Mouse (Mus musculus): ENCODE results near the gene Nt5c2. TPM values are rescaled to one million over a fixed set of nuclear protein-coding genes. Genes with fewer than 3 reads are reported as not detected.
"Not testable (repeated sequence)": the region's sequence is repeated elsewhere in the genome, so short reads cannot be mapped to it uniquely, and the experiment has no call there.

The Nt5c2 gene
- total RNA-seq, 2 experiments from 2014 or later = 80.9 to 84.4 TPM

DNA sequence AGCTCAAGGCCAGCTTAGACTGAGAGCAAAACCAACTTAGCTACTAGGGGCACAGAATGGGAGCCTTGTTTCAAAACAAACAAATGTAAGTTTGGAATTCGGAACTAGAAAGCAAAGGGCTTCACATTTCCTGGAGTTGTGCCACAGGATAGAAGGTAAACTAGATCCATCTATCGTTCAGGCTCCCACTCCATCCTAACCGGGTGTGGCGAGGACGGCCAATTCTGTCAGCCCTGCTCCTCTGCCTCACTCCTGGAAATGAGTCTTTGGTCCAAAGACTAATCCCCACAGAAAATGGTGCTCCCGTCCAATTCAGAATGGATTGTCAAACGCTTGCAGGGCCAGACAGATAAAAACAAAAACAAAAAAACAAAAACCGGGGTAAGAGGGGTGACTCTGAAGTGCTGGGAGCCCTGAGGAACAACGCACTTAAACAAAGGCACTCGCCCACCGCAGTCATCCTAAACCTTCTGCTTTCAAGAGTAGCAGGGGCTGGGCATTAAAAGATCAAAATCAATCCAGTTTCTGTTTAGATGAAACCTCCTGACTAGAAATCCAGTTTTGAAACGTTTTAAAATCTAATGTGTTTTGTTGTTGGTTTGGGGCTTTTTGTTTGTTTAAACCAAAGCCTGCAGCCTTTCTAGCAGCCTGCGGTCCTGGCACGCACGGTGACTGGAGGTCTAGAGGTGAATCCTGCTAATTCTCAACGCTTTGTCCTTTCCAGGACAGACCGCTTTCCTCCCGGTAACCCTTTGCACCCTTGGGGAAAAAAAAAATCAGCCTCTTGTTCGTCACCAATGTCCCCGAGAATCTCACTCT lies 1.4 kb downstream of the Nt5c2 start:
- Histone ChIP-seq H3K4me3 (peak overlapping the region; percentile 81), H3K27ac (peak overlapping the region; percentile 99)
- TF ChIP-seq CTCF (conservative IDR thresholded peaks at IDR 0.05) = no peak
- DNase-seq (ENCODE audit: low spot score in 2 of 2) = no peak

DNA sequence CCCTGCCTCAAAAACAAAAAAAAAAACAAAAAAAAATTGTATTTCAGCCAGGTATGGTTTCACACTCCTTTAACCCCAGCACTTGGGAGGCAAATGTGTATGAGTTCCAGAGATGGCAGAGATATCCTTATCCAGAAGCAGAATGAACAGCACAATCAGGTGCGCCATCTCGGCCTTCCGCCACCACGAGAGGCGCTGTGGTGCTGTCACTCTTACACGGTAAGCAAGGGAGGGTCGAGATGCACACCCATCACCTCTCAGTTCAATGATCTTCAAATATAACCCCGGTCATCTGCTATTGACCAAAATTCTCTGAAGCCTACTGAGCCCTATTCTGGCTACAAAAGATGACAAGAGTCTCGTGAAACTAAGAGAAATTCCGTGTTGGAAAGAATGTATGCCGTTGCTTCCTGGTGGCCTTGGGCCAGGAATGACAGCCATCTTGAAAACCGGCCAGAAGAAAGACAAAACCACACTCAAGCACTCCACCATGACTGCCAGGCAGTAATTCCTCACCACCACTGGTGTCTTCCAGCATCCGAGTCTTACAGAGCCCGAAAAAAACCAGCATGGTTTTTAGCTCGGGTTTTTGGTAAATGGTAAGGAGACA lies 2.3 kb downstream of the Nt5c2 start:
- Histone ChIP-seq H3K4me3 (peak overlapping the region; percentile 81; the same call in 1 of the 2 replicates), H3K27ac (no peak overlapping the region)
- no peak for DNase-seq (ENCODE audit: low spot score in 2 of 2)
- TF ChIP-seq CTCF (conservative IDR thresholded peaks at IDR 0.05) = no peak

- no peak for DNase-seq (ENCODE audit: low spot score in 2 of 2)
- H3K4me3 ChIP-seq = no peak overlapping the region
- no peak overlapping the region for H3K27ac ChIP-seq
- TF ChIP-seq CTCF (conservative IDR thresholded peaks at IDR 0.05) = no peak
These were observed 5.0 kb downstream of the Nt5c2 start for GRCm38 (mm10) chr19:47009943-47010342.

- no peak overlapping the region for H3K4me3 ChIP-seq
- no peak for DNase-seq (ENCODE audit: low spot score in 2 of 2)
- H3K27ac ChIP-seq = no peak overlapping the region
- no peak for TF ChIP-seq CTCF (conservative IDR thresholded peaks at IDR 0.05)
These were observed 5.5 kb downstream of the Nt5c2 start for GRCm38 (mm10) chr19:47009420-47009819.

DNA sequence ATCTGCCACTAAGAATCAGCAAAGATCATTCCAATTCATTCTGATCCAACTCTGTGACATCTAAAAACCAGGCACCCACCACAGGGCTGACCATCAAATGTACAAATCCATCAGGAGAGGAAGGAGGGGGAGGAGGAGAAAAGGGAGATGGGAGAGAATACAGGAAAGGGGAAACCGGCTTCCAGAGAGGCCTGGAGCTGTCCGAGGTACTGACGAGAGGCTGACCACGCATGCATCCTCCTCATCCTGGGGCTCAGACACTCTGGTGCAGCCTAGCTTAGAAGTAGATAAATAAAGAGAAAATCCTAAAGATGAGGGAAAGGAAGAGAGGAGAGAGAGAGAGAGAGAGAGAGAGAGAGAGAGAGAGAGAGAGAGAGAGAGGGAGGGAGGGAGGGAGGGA lies 8.6 kb downstream of the Nt5c2 start:
- no peak for TF ChIP-seq CTCF (conservative IDR thresholded peaks at IDR 0.05)
- H3K4me3 ChIP-seq = no peak overlapping the region
- H3K27ac ChIP-seq = no peak overlapping the region
- no peak for DNase-seq (ENCODE audit: low spot score in 2 of 2)

GRCm38 (mm10) chr19:47005873-47006272 lies 9.1 kb downstream of the Nt5c2 start:
- Histone ChIP-seq H3K4me3 (no peak overlapping the region), H3K27ac (no peak overlapping the region)
- TF ChIP-seq CTCF (conservative IDR thresholded peaks at IDR 0.05) = no peak
- DNase-seq (ENCODE audit: low spot score in 2 of 2) = no peak

GRCm38 (mm10) chr19:47003742-47004511 lies 11.0 kb downstream of the Nt5c2 start:
- no peak for TF ChIP-seq CTCF (conservative IDR thresholded peaks at IDR 0.05)
- DNase-seq (ENCODE audit: low spot score in 2 of 2) = no peak
- Histone ChIP-seq H3K27ac (no peak overlapping the region), H3K4me3 (no peak overlapping the region)

GRCm38 (mm10) chr19:47000357-47000756 lies 14.6 kb downstream of the Nt5c2 start:
- H3K27ac ChIP-seq; H3K4me3 ChIP-seq; DNase-seq (ENCODE audit: low spot score in 2 of 2): not testable (repeated sequence)

GRCm38 (mm10) chr19:46999753-47000152 lies 15.2 kb downstream of the Nt5c2 start:
- DNase-seq (ENCODE audit: low spot score in 2 of 2) = no peak
- Histone ChIP-seq H3K27ac (no peak overlapping the region), H3K4me3 (no peak overlapping the region)
- TF ChIP-seq CTCF (conservative IDR thresholded peaks at IDR 0.05) = no peak

DNA sequence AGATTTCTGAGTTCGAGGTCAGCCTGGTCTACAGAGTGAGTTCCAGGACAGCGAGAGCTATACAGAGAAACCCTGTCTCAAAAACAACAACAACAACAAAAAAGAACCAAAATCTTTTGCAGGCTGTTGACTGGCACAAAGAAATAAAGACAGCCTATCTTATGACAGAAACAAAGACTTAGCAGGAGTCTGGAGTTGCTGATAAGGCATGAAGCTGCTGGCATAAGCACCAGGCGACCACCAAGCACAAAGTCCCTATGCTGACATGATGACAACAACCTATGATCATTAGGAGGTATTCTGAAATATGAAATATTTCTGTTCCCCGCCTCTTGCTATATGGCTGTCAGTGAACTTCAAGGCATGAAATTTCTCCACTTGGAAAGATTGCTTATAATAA lies 16.0 kb downstream of the Nt5c2 start:
- TF ChIP-seq CTCF (conservative IDR thresholded peaks at IDR 0.05) = no peak
- Histone ChIP-seq H3K4me3 (no peak overlapping the region), H3K27ac (peak overlapping the region; percentile 73)
- no peak for DNase-seq (ENCODE audit: low spot score in 2 of 2)

GRCm38 (mm10) chr19:46998168-46998870 lies 16.6 kb downstream of the Nt5c2 start:
- peak in 1 of 2 experiments; percentile 36 for DNase-seq (ENCODE audit: low spot score in 2 of 2)
- peak overlapping the region; percentile 73 for H3K27ac ChIP-seq
- TF ChIP-seq CTCF (conservative IDR thresholded peaks at IDR 0.05) = no peak

DNA sequence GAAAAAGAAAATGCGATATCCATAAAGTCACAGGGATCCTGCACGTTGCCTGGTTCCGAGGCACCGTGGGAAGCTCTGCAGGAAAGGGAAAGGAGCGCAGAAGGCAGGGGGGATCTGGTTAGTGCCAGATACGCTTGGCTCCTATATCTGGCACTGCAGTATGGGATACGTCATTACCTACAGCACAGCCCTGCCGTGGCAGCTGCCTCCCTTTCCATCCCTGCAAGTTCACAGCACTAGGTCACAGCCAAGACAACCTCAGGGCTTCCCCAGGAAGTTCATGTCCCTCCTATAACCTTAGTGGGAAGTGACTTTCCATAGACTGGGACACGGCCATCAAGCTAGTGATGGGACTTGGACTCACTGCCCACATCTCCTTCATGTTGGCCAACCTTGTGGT lies 18.9 kb downstream of the Nt5c2 start:
- peak overlapping the region; percentile 54; the same call in 1 of the 2 replicates for H3K27ac ChIP-seq
- TF ChIP-seq CTCF (conservative IDR thresholded peaks at IDR 0.05) = no peak
- H3K4me3 ChIP-seq = no peak overlapping the region
- DNase-seq (ENCODE audit: low spot score in 2 of 2) = no peak

More at GRCm38 (mm10) chr19:46998168-46998870, 16.6 kb downstream of the Nt5c2 start:
- H3K4me3 ChIP-seq = no peak overlapping the region
